Mouse (Mus musculus) heart, embryonic 14.5 days (tissue): ENCODE measurements at regions not wholly inside any gene's neighbourhood (a gene's known extent, or its start where the extent isn't known, plus 50 kb on each side); places are given as distances from the start of the nearest gene placed in this dataset.

Source experiments
- ATAC-seq: fragments of 200-750 bp; cut with Nextera tagmentation; 2 replicates; pipeline ENCODE4 v1.8.0; 2017; ENCODE audit warnings: low read depth, moderate TSS enrichment; ENCODE audit not compliant: insufficient number of reproducible peaks, insufficient read depth, low FRiP score
- H3K27ac ChIP-seq, 2 experiments: fragments of 200-500 bp in 1 of 2; fragments of 300-500 bp in 1 of 2; sonication (generic) in 1 of 2; replicated peaks in 1 of 2; 2 replicates each; pipeline ENCODE4 v1.5.1; 2012 to 2014; ENCODE audit warnings: low read depth in 2 of 2, low read length in 2 of 2, control low read depth in 1 of 2, mild to moderate bottlenecking in 1 of 2, mixed read lengths in 1 of 2; ENCODE audit not compliant: control insufficient read depth in 1 of 2, insufficient read depth in 1 of 2
- H3K27me3 ChIP-seq: fragments of 300-500 bp; sonication (generic); 2 replicates; pipeline ENCODE4 v1.6.1; 2014; ENCODE audit warnings: mild to moderate bottlenecking, low read length, control low read depth; ENCODE audit not compliant: control insufficient read depth, insufficient read depth
- H3K36me3 ChIP-seq: fragments of 300-500 bp; sonication (generic); 2 replicates; pipeline ENCODE4 v1.6.1; 2014; ENCODE audit warnings: mild to moderate bottlenecking, control low read depth, low read length, mixed read lengths; ENCODE audit not compliant: control insufficient read depth, insufficient read depth
- H3K4me1 ChIP-seq, 2 experiments: fragments of 200-500 bp in 1 of 2; fragments of 300-500 bp in 1 of 2; sonication (generic) in 1 of 2; 2 replicates each; pipeline ENCODE4 v1.6.1; 2012 to 2014; ENCODE audit warnings: low read length in 2 of 2, control low read depth in 1 of 2, mixed read lengths in 1 of 2; ENCODE audit not compliant: control insufficient read depth in 2 of 2, insufficient read depth in 2 of 2
- H3K4me2 ChIP-seq: fragments of 300-500 bp; sonication (generic); 2 replicates; pipeline ENCODE4 v1.6.1; 2014; ENCODE audit warnings: mild to moderate bottlenecking, low read length
- H3K4me3 ChIP-seq, 2 experiments: fragments of 200-500 bp in 1 of 2; fragments of 300-500 bp in 1 of 2; sonication (generic) in 1 of 2; 2 replicates each; pipeline ENCODE4 v1.5.1; 2012 to 2014; ENCODE audit warnings: low read length in 2 of 2, mild to moderate bottlenecking in 2 of 2, control low read depth in 1 of 2, low read depth in 1 of 2, moderate library complexity in 1 of 2; ENCODE audit not compliant: control insufficient read depth in 1 of 2, insufficient read depth in 1 of 2
- H3K9ac ChIP-seq: fragments of 300-500 bp; sonication (generic); 2 replicates; pipeline ENCODE4 v1.6.1; 2014; ENCODE audit warnings: mild to moderate bottlenecking, low read length
- H3K9me3 ChIP-seq: fragments of 300-500 bp; sonication (generic); 2 replicates; pipeline ENCODE4 v1.6.1; 2016; ENCODE audit warnings: low read length, control low read depth; ENCODE audit not compliant: control insufficient read depth
- WGBS: fragments of 180-500 bp; shearing (Covaris S2); extraction: QIAGEN DNeasy Blood & Tissue Kit; methylation state at CpG from one replicate; pipeline ENCODE4 v1.1.7; 2014; 5-methylcytosine and 5-hydroxymethylcytosine counted together

DNA sequence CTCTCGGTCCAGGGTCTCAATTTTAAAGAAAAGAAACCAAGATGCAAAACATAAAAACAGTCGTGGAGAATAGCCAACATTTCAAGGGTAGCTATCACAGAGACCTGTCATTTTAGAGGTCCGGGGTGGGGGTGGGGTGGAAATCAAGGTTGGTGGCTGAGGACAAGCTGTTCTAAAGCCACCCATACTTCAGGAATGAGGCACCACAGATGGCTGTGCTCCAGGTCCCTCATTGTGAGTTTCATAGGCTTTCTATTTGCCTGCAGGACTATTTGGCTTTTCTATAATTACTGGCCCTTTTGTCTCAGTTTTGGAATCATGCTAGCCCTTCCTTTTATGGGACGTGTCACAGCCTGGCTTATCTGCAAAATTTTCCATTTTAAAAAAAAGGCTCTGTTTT lies 55.4 kb upstream of the L3mbtl4 start:
- H3K27me3 ChIP-seq, result no peaks in the 10 kb centered on the region
- peaks cover 2% of the 10 kb centered on the region for H3K9me3 ChIP-seq
- H3K4me2 ChIP-seq, result no peak overlapping the region
- no peak overlapping the region for H3K9ac ChIP-seq
- no peak overlapping the region for H3K27ac ChIP-seq
- no peaks in the 10 kb centered on the region for H3K36me3 ChIP-seq
- no peak overlapping the region for H3K4me3 ChIP-seq
- WGBS, result 59% methylated on average over 4 of the region's 4 CpGs
- no peaks in the 10 kb centered on the region for H3K4me1 ChIP-seq
- no peak for ATAC-seq

DNA sequence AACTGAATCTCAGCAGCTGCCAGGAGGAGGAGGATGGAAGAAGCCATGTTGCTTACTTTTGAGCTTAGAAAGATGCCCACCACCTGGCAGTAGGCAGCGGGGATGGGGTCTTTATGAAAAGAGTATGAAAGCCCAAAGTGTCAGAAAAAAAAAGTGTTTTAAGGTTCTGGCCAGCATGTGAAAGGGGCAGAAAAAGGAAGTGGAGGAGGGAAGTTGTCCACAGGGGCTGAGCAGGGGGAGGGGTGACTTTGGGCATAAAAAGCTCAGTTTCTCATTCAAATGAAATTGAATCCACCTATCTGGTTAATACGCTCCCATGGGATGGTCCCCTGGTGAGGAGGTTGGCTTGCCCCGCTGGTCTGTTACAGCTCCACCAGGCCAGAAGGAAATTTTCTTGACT lies 50.4 kb upstream of the L3mbtl4 start:
- peaks cover 12% of the 10 kb centered on the region for H3K9me3 ChIP-seq
- 94% methylated on average over 3 of the region's 3 CpGs for WGBS
- no peak overlapping the region for H3K4me2 ChIP-seq
- H3K9ac ChIP-seq, result no peak overlapping the region
- no peaks in the 10 kb centered on the region for H3K4me1 ChIP-seq
- no peak overlapping the region for H3K27ac ChIP-seq
- H3K27me3 ChIP-seq, result no peaks in the 10 kb centered on the region
- no peaks in the 10 kb centered on the region for H3K36me3 ChIP-seq
- H3K4me3 ChIP-seq, result no peak overlapping the region
- no peak for ATAC-seq
